Mouse (Mus musculus): Measurements from ENCODE around the gene Ubash3a. TPM values are rescaled to one million over a fixed set of nuclear protein-coding genes. Genes with fewer than 3 reads are reported as not detected.

Ubash3a gene
- total RNA-seq, 2 experiments from 2014 or later, result not detected

DNA sequence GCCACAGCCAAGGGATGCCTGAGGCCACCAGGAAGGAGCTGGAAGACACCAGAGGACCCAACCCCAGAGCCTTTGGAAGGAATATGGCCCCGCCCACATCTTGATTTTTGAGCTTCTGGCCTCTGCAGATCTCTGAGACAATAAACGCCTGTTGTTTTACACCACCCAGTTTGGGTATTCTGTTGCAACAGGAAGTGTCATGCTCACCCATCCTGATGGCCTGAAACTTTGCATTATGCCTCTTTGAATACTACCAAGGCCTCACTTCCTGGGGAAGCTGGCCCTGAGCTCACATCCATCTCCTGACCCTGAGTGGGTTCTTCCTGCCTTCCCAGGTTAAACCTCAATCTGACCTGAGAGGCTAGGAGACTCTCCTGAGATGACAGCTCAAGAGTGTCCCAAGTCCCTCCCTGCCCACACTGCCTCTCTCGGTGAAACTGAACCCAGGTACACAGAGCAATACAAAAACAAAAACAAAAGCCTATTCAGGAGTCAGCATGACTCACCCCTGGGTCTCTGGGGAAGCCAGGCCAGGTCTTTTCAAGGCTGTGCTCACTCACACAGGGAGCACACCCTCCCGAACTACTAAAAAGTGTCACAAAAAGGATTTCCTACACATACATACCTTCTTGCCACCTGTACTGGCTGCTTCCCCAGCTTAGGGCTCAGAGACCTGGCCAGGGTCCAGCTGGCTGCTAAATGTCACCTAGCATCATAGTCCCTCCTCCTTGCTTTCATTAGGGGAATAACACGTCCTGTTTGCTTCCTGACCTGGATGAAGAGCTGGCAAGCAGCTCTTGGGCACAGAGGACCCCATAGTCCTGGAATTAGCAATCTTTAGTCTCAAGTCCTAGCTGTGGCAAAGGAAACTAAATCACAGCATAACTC lies 8.6 kb downstream of the Ubash3a start:
- DNase-seq (ENCODE audit: low spot score in 2 of 2), result no peak

DNA sequence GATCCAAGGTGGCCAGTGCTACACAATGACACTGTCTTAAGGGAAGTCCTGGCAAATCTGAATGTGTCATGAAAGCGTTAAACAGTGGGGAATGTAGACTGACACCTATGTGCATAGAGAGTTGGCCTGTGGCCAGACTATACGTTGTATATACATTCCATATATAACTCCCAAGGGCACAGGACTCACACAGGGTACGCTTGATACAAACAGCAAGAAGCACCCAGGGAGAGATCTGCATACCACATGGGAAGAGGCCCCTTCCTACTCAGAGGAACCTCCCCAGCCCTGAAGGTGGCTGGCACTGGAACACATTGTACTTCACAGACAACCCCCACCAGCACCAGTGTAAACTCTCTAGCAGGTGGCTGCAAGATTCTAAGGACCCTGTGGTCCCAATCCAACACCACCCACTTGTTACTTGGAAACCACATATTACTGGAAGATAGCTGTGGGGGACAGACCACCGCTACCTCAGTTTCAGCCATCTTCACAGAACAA lies 15.2 kb downstream of the Ubash3a start:
- DNase-seq (ENCODE audit: low spot score in 2 of 2), result no peak

DNA sequence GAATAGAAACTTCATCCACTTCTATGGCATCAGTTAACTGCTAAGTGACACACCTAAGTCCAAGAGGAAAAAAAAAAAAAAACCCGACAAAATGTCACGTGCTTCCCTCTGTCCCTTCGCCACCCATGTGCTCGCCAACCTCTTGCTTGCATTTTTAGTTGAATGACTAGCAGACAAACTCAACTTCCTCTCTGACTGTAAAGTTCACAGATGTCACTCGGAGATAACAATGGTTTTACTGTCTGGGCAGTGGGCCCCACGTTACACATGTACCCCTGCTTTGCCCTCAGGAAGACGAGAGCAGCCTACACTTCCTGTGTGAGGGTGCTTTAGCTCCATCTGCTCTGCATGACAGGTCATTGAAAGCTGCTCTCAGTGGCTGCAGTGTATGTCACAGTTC lies 16.2 kb downstream of the Ubash3a start:
- no peak for DNase-seq (ENCODE audit: low spot score in 2 of 2)

DNA sequence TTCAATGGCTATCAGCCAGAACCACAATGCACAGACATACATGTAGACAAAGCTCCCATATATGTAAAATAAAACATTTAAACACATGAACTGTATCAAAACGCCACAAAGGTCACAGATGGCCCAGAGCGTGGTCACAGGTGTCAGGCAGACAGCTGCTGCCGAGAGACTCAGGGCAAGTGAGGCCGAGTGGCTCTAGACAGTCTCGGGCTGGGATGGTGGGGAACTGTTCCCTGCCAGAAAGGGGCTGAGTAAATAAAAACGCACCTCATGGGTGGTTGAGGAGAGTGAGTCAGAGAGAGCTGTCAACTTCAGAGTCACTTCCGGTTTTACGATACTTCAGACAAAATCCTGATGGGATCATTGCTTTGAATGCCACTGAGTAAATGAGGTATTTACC lies 16.9 kb downstream of the Ubash3a start:
- DNase-seq (ENCODE audit: low spot score in 2 of 2), result no peak

DNA sequence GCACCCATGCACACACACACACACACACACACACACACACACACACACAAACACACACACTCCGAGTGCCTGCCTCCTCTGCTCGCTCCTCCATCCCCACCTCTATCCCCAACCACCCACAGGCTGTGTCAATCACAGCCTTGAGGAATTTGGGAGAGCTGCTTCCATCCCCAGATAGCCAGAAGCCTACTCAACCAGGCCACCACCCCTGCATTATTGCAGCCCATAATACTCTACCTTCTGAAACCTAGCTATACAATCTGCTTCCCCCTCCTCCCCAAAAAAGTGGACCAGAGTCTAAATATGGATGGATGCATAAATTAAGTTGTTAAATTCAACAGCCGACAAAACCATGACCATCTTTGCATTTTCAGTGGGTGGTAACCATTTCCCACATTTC lies 18.7 kb downstream of the Ubash3a start:
- peak; percentile 4 to 28 for DNase-seq (ENCODE audit: low spot score in 2 of 2)

DNA sequence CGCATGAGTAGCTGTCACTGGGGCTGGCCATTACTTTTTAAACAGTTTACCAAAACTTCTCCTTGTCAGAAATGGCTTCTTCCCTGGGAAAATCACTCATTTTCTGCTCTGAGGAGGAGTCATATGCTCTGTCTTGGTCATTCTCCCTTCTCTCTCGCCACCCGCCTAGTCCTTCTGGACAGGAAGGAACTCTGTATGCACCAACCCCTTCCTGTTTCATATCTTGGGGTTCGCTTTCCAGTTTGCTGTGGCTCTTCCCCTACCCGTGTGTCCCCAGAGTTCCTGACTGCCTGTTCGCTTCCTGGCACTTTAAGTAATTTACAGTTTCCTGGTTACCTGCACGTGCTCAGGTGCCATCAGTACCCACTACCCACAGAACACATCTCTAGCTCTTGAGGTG lies 19.3 kb downstream of the Ubash3a start:
- DNase-seq (ENCODE audit: low spot score in 2 of 2), result no peak

DNA sequence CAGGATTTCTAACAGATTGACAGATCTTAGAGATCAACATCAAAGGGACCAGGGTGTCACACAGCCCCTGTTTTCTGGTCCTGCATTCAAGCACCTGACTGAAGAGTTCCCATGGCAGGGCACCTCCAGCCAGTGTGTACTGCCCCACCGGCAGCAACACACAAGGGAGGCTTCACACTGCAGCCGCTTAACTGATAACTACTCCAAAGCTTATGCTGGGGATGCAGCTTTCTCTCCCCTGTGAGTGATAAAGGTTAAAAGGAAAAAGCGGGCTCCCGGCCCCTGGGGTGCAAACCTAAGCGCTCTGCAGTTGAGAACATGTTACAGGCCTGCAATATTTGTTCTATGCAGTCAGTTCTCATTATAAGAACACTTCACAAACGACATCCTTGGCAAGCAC lies 24.1 kb downstream of the Ubash3a start:
- no peak for DNase-seq (ENCODE audit: low spot score in 2 of 2)

DNA sequence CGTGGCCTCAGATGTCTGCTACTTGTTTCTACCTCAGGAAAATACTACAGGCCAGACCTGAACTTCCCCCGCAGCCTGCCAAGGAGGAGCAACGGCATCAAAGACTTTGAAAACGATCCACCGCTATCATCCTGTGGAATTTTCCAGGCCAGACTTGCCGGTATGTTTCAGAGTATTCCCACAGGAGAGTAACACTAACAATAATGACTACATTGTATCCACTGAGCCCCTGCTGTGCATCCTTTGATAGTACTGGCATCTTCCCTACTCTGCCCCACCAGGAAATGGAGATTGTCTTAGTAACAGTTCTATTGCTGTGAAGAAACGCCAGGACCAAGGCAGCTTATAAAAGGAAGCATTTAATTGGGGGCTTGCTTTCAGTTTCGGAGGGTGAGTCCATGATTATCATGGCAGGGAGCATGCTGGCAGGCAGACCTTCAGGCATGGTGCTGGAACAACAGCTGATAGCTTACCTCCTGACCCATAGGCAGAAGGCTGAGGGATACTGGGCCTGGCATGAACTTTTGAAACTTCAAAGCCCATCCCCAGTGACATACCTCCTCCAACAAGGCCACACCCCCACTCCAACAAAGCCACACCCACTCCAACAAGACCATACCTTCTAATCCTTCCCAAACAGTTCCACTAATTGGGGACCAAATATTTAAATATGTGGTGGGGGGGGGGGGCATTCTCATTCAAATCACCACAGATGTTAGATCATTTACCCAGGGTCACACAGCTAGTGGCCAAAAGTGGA lies 24.8 kb downstream of the Ubash3a start:
- no peak for DNase-seq (ENCODE audit: low spot score in 2 of 2)

DNA sequence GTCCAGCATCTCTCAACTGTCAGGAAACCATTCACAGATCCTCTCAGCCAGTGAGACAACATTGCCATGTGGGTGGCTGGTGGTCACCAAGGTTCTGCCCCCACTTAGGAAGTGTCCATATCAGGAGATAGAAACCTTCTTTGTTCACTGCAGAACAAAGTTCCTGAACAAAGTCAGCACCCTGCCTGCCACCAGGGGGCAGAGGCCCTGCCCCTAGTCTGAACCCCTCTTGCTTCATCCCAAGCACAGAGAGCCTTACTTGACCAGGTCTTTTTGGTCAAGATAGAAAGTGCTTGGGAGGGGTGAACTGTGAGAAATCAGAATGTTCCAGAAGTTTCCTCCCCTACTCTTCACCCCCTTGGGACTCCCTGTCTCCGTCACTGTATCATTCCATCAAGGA lies 28.2 kb downstream of the Ubash3a start:
- DNase-seq (ENCODE audit: low spot score in 2 of 2), result no peak

DNA sequence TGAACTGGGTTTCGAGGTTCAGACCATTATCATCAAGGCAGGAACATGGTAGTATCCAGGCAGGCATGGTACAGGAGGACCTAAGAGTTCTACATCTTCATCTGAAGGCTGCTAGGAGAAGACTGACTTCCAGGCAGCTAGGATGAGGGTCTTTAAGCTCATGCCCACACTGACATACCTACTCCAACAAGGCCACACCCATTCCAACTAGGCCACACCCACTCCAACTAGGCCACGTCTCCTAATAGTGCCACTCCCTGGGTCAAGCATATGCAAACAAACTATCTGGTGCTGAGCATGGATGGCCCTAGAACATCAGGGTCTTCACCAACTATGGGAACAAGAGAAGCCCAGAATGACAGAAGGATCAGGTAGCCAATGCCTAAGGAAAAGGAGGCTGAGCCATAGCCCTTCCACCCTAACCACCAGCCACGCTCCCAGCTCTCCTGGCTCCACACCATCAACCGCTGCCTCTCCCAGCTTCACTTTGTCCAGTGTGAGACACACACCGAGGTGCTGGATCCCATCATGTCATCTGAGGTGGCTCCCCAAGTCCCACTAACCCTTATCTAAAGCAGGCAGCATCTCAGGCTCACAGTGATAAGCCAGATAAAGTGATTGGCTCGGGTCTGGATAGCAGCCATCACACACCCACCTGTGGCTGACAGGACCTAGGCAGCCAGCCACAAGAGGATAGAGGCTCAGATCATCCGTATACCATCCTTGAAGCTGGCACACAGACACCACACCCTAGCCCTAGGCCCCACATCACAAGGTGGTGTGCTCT lies 30.8 kb downstream of the Ubash3a start:
- DNase-seq (ENCODE audit: low spot score in 2 of 2), result no peak

DNA sequence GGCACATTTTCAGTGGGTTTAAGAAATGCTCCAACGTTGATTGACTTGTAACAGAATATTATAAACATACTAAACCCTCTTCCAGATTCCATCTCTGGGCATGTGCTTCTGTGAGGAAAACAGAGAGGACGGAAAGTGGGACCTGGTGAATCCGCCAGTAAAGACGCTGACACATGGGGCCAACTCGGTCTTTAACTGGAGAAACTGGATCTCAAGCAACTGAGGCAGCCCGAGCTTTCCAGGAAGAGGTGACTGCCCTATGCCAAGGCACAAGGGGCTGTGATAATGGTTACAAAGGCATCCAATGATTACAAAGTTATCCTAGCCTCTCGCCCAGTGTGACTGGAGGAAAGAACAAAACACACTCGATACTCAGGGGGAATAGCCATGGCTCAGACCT lies 33.5 kb downstream of the Ubash3a start:
- no peak for DNase-seq (ENCODE audit: low spot score in 2 of 2)

DNA sequence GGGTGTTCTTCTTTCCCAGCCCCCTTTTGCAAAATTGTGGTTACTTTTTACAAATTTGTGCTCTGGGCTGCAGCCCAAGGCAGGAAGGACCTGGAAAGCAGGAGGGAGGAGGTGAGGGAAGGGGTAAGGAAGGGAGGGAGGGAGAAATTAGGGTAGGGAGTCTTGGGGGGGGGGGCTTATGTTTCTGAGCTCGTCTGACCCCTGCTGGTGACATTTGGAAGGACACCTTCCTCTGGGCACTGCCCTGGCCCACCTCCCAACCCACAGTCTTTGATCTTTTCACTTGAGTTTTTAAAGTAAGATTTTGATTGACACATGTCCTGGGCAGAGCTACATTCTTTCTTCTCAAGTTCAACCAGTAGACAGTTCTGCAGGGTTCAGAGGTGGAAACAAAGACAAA lies 35.1 kb downstream of the Ubash3a start:
- DNase-seq (ENCODE audit: low spot score in 2 of 2), result no peak

DNA sequence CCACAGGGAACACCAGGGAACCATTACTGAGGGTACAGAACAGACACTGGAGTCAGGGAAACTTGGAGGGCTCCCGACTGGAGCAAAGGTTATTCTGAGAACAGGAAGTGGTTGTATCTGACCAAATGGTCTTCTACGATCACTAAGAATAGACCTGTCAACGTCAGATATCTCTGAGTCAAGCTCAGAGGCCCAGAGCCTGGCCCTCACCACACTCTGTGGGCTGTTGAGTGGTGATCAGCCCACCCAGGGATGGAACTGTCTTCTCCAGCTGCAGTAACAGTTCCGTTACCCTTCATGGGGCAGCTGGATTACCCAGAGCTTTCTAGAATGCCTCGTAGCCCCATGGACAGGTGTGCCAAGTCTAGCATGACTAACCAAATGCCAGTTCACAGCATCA lies 37.6 kb downstream of the Ubash3a start:
- no peak for DNase-seq (ENCODE audit: low spot score in 2 of 2)

DNA sequence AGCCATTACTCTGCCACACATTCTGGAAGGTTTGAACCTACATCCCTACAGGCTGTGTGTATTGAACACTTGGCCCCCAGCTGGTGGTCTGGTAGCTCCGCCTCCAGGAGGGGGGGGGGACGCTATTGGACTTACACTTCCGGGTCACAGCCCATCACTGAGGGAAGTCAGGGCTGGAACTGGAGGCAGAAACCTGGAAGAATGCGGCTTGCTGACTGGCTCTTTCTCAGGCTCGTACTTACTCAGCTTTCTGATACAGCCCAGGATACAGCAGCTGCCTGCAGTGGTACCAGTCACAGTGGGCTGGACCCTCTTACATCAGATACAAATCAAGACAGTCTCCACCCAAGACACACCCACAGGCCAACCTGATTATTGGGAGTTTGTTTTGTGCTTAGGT lies 39.5 kb downstream of the Ubash3a start:
- DNase-seq (ENCODE audit: low spot score in 2 of 2), result no peak

DNA sequence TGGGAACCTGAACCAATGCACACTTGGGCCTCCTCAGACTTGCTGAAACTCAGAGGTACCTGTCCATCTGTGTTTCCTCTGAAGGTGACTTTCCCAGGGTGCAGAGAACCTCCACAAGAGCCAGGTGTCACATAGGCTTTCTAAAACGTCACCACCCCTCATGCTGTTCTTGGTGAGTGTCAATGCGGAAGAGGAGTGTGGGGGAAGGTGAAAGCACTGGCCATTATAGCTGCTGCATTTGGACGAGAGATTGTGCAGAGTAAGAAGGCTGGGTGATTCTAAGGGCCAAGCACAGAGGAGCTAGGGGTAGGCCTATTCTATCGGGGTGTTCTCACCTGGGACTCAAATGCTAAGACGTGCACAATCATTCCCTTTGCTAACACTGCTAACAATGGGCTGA lies 46.3 kb downstream of the Ubash3a start:
- DNase-seq (ENCODE audit: low spot score in 2 of 2), result no peak

DNA sequence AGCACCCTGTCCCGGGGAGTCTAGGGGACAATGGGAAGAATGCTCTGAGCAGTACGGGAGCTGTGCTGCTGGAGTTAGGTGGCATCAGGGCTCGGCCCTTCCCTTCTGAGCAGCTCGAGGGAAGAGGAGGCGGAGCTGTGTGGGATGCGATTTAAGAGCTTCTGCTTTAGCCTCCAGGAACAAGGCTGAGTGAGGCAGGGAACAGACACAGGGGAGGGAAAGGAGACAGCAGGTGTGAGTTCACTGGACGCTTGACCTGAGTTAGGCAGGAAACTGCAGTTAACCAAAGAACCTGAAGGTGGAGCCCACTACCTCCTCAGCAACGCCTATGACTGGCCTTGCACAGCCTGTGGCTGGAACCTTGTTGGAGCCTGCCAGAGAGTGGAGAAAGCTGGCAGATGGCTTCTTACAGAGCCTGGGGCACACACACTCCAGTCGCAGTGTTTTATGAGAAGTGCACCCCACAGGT lies 46.8 kb downstream of the Ubash3a start:
- peak; percentile 80 to 85 for DNase-seq (ENCODE audit: low spot score in 2 of 2)

DNA sequence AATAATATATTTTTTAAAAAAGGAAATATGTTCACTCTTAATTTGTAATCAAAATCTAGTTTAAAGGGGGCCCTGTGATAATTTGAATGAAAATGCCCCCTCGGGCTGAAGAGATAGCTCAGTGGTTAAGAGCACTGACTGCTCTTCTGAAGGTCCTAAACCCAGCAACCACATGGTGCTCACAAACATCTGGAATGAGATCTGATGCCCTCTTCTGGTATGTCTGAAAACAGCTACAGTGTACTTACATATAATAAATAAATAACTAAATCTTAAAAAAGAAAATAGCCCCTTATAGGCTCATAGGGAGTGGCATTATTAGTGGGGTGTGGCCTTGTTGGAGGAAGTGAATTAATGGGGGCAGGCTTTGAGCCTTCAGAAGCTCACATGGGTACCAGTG lies 49.5 kb downstream of the Ubash3a start:
- no peak for DNase-seq (ENCODE audit: low spot score in 2 of 2)

DNA sequence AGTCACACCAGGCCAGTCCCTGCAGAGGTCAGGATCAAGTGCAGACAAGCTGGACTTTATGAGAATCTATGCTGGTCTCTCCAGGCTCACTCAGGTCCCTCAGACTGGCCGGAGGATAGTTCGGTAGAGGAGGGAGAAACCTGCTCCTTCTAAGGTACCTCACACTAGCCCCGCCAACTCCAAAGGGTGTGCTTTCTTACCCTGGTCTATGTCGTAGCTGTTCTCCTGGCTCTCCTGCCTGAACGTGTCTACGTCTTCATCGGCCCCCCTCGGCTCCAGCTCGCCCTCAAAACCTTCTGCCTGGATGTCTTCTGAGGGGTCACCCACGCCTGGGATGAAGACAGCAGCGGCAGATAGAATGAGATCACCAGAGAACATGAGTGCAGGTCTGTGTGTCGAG lies 50.2 kb downstream of the Ubash3a start:
- no peak for DNase-seq (ENCODE audit: low spot score in 2 of 2)

DNA sequence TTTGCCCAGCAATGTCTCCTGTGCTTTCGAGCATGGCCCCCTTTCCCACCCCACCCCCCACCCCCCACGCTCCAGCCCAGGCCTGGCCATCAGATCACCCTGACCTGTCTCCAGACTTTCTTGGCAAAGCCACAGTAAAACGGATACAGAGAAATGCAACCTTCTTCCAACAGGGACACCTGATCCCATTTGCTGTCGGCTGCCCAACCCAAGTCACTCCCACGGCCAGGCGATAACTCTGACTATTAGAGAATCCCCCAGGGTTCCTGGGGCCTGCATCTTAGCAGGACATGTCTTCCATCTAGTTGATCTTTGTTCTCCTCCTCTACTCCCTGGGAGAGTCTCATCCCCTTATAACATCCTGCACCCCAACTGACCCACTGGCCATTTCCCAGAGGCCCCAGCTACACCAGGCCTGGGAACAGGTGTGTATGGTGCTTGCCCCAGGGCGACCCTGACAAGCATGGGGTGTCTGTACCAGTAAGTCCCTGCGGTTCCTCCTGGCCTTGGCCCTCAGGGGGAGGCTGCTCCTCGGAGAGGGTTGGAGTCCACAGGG lies 50.7 kb downstream of the Ubash3a start:
- DNase-seq (ENCODE audit: low spot score in 2 of 2), result no peak

DNA sequence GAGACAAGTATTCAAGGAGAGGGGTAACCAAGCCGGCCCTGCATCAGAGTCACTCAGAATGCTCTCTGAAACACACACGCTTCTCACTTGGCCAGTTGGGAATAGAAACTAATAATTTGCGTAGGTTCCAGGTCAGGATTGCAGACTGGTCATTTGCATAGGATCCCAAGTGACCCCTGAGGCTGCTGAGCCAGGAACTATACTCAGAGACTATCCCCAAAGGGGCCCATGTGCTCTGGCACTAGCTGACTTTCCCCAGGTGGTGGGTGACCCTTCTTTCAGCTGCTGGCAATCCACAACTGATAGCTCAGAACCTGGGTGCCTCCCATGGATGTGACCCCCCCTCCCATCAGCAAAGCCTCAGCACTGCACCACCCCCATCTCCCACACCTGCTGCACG lies 51.5 kb downstream of the Ubash3a start:
- no peak for DNase-seq (ENCODE audit: low spot score in 2 of 2)

DNA sequence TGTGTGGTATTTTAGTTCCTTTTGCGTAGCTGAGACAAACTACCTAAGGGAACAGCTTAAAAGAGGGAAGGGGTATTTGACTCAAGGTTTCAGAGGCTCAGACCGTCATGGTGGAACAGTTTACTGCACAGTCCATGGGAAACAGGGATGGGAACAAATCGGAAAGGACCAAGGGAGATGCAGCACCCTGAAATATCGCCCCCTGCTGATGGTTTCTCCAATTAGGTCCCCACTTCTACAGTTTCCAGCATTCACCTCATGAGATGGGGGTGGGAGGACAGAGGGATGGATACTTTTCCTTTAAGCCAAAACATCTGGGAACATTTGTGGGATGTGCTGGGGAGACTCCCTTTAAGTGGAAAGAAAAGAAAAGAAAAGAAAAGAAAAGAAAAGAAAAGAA lies 52.2 kb downstream of the Ubash3a start:
- DNase-seq (ENCODE audit: low spot score in 2 of 2), result no peak
